Mouse (Mus musculus) regulatory T cell (primary cell): ENCODE results near the gene Dbf4.

Source experiments
- in situ Hi-C: fragments of 300-600 bp; cut with MboI, MseI; formaldehyde crosslinking; loops from one replicate; pipeline ENCODE4 v1.15.1; 2025; ENCODE audit warnings: high pct_unique_total_duplicates

The Dbf4 gene

DNA sequence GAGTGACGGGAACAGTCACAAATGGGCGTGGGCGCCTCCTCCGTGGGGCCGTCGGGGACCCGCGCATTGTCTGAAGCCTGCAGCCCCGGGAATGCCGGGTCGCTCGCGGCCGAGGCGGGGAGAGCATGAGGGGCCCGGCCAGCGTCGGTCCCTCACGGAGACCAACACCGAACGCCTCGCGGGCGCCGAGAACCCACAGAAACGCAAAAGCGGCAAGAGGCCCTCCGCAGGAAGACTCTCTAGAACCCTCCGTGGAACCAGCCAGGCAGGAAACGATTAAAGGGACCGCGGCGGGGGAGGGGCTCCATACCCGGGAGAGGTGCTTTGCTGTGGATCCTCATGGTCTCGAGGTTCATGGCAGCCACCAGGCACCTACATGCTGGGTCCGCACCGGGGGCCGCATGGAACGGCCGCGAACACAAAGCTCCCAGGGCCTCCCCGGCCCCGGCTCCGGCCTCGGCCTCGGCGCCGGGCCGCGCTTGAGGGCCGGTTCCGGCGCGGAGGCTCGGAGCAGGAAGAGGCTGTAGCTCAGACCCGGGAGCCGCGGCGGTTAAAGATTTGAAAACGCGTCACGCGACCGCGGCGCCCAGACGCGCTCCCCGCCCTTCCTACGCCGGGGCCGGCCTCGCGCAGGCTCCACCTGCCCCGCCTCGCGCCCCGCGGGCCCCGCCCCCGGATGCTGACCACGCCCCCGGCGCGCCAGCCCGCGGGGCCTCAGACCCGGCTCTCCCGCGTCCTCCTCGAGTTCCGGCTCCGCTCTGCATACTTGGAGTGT, at the start of gene Dbf4, which contains the start of gene Slc25a40:
Dbf4 (minus strand) TSS at position 560 of the 775 bp plus-strand sequence.
Slc25a40 (plus strand) TSS at position 694 of the 775 bp plus-strand sequence.
- in situ Hi-C loops = loop anchor here (25.0 kb wide), 1 partner anchor 715 kb away; no protein-coding TSS in a partner anchor

DNA sequence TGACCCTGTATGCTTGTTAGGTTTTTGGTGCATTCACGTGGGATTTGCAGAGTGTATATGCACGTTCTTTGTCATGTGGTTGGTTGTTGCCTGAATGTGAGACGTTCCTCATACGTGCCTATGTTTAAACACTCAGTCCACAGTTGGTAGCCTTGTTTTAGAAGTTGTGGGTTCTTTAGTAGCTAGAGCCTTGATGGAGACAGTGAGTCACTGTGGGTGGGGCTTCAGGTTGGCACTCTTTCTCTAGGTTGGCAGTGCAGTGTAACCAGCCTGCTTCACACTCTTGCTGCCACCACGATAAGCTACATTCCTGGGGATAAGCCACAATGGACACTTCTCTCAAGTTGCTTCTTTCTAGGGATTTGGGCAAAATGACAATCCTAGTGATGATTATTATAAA, 34.0 kb upstream of the Dbf4 start:
- in situ Hi-C loops = no loop called here

DNA sequence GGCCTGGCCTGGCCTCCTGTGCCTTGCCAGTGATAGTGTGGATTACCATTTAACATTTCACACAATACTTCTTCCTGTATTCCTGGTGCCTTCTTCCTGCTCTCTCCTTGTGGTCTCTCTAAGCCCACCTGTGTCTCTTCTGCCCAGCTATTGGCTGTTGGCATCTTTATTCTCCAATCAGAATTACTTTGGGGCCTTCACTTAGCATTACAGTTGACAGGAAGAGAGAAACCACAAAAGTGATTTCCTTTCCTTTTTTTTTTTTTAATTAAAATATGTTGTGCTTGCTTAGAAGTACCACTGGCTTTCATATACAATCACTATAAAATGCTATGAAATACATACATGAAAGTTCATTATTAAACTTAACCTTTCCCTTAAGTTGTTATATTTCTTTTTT, 33.0 kb upstream of the Dbf4 start:
- in situ Hi-C loops = no loop called here

DNA sequence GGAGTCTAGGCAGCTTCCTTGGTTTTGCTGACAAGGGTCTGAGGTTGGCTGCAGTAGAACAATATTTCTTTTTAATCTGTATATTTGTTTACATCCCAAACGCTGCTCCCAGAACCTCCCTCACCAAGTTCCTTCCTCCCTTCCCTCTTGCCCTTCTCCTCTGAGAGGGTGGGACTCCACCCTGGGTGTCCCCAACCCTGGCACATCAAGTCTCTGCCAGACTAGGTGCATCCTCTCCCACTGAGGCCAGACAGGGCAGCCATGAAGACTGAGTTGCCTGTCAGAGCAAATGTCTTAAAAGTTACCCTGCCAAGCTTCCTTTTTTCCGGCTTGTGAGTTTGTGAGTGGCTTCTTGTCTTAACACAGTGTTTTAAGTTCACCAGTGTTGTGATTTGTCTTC, 16.6 kb upstream of the Dbf4 start:
- in situ Hi-C loops = no loop called here

DNA sequence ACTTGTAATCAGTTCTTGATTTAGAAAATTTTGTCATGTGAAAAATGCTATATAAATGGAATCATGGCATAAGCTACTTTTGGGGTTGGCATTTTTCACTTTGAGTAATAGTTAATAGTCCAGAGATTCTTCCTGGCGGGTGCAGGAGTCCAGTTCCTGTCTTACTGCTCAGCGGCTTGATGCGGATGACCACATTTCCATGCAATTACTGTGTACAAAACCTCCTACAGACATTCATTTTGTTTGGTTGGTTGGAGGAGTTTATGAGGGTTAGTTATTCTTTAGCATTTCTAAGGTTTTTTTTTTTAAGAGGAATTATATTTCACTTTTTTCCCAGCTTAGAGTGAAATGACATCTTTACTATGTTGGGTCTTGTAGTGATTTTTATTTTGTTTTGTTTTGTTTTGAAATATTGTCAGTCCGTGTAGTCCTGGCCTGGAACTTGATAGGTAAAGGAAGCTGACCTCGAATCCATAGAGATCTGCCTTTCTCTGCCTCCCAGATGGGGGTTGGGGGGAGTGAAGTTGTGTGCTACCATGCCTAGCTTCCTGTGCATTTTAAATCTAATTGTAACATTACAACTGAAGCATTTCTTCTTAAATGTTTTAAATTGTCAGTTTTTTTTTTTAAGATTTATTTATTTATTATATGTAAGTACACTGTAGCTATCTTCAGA, 15.1 kb upstream of the Dbf4 start:
- in situ Hi-C loops = no loop called here

DNA sequence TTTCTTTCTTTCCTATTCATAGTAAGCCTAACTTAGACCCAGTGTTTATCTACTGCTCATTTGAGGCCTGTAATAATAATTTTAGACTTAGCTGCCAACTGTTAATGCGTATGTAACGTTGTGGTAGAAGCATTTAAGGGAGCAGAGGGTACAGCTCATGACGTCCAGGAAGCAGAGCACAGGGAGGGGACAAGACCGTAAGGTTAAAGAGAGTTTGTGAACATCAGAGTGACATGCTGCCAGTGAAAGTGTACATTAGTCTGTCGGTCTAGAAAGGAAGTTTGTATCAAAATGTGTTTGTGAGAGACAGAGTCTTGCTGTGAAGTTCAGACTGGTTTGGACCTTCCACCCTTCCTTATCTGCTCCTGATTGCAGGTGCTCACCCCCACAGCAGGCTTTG, 3.4 kb upstream of the Dbf4 start:
- in situ Hi-C loops = no loop called here

DNA sequence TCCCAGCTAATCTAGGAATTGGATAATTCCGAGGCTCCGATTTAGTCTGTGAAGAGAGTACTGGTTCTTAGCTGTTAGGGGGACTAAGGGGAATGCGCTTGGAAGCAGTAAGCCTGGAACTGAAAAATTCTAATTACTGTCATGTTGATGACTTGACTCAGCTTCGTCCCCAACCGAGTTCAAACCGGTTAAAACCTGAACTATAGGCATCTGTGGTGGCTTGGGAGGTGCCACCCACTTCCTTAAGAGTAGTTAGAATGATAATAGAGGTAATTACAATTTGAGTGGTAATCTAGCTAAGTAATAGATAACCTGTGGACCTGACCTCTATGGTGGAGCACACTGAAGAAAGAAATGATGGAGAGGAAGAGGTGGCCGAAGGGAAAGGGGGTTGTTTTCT, 1.6 kb upstream of the Dbf4 start:
- in situ Hi-C loops = loop anchor here (25.0 kb wide), 1 partner anchor 713 kb away; no protein-coding TSS in a partner anchor

DNA sequence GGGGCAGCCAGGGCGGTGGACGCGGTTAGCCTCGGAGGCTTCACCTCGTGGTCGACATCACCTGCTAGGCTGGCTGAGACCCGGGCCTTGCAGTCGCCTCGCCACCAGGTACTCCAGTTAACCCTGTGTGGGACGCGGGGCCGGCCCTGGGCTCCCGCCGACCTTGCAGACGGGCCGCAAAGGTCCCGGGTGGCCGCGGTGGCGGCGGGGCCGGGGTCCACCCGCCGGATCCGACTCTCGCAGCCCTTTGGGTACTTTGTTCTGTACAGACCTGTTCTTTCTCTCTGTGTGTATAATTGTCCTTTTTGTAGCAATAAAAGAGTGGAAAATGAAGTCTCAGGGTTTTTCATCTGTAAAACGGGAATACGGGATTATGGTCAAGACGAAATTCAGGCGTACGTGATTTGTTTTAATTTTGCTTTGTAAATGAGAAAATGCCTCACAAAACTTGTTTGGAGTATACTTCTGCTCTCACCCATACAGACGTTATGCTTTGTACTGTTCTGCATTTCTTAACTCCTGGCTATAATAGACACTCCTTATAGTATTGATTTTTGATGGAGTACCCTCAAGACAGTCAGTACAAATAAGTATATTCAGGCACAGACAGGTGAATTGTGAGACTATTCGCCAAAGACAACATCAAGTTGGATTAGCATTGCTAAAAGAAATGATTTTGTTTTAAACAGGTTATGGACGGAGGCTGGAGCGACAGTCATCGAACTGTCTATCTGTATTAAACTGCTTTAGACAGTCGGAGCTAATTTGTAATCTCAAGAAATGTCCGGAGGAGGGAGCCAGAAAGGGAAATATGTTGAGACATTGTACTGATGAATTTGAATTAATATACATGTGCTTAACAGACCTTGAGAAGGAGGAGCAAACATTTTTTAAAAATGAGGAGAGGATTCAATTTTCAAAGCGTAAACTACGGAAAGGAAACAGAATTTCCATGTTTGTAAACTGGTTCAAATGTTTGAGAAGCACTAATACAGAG, 714 bp upstream of the Dbf4 start:
- in situ Hi-C loops = loop anchor here (25.0 kb wide), 1 partner anchor 714 kb away; no protein-coding TSS in a partner anchor

DNA sequence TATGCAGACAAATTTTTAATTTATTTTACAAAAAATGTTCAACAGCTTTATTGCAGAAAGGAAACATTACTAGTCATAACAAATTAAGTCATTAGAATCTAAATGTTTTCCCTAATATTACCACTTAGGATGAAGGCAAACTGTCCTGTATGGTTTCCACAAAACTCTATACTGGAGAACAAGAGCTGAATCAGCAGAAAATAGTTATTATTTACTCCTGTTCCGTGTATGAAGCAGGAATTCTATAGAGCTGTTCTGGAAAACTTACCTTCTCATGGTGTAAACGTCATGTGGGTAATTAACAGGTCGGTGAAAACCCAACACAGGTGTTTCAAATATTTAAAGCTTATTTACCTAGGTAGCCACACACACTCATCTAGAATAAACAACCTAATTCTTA, 1.1 kb downstream of the Dbf4 start:
- in situ Hi-C loops = loop anchor here (25.0 kb wide), 1 partner anchor 716 kb away; no protein-coding TSS in a partner anchor

DNA sequence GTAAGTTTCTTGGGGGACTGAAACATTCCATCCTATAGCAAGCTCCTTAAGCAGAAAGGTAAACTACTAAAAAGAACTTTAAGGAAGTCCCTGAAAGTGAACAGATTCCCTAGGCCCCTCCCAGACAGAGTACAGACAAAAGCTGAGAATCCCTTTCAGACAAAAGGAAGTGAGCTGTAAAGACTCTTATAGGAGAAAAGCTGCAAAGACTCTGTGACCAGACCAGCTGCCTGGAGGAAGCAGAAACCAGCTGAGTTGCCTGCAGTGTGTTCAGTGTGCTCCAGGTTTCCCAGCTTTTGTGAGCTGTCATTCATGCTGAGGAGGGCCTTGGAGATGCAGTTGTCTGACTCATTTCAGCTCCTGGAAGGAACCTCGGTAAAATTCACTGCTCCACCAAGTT, 5.1 kb downstream of the Dbf4 start:
- in situ Hi-C loops = loop anchor here (10.0 to 25.0 kb wide), 2 partner anchors 363 to 720 kb away; no protein-coding TSS in a partner anchor

DNA sequence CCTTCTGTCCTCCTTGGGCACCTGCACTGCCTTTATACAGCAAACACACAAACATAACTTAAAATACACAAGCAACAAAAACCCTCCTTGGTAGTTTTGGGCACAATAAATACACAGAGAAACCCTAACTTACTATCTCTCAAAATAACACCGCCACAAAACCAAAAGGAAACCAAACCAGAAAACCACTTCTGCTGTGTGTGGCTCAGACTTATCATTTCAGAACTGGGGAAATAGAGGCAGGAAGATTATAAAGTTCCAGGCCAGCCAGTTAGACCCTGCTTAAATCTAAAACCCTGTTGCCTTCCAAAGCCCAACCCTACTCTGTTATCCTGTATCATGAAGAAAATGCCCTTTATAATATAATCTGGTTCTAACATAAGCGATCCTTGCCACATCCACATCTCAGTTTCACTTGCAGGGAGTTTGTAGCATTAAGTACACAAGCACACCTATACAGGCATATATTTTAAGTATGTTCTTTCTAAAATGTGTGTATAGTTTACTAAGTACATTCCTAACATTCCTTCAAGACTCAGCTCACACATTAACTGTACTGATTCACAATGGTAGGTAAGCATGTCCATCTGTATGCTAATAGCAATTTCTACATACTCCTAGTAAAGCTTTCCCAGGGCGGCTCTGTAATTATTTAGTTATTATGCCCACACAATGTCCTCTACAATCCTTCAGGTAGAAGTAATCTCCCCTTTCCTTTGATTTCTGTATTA, 5.7 kb downstream of the Dbf4 start:
- in situ Hi-C loops = loop anchor here (10.0 to 25.0 kb wide), 2 partner anchors 362 to 720 kb away; no protein-coding TSS in a partner anchor

DNA sequence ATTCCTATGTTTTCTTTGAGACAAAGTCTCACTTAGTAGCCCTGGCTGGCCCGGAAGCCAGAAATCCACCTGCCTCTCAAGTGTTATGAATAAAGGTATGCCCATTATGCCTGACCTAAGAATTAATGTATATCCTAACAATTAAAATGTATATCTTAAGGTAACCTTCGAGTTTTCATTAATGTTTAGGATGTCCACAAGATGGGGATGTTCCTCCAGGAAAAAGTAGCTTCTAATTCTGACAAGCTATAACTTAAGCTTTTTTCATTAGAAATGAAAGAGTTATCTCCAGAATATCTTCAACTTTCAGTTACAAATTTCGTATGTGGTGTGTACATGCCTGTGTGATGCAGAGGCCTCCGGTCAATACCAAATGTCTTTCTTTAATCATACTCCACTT, 13.8 kb downstream of the Dbf4 start:
- in situ Hi-C loops = loop anchor here (25.0 kb wide), 1 partner anchor 729 kb away; no protein-coding TSS in a partner anchor

DNA sequence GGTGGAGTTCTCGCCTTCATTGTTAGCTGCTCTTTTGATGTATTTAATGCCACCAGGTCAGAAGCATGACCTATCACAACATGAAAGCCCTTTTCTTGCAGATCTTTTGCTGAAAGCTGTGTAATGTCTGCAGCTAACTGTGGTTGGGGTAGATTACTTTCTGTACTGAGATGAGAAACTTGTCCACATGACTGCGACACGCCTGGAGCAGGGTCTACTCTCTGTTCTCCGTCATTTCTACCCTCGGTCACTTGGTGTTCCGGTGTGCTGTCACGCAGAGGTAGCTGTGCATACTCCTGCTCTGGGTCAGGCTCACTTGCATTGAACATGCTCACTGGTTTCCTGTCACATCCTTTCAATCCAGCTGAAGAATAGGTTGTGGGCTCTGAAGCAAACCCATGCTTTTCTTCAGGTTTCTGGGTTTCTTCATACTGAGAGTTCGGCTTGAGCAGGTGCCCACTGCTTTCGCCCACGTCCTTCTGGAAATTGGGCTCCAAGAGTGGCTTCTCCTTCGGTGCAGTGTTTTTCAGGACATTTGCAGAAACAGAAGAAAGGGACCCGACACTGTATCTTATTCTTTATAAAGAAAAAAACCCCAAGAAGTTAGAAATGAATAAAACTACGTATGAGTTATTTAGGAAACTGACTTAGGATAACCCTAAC, 24.8 kb downstream of the Dbf4 start:
- in situ Hi-C loops = no loop called here

DNA sequence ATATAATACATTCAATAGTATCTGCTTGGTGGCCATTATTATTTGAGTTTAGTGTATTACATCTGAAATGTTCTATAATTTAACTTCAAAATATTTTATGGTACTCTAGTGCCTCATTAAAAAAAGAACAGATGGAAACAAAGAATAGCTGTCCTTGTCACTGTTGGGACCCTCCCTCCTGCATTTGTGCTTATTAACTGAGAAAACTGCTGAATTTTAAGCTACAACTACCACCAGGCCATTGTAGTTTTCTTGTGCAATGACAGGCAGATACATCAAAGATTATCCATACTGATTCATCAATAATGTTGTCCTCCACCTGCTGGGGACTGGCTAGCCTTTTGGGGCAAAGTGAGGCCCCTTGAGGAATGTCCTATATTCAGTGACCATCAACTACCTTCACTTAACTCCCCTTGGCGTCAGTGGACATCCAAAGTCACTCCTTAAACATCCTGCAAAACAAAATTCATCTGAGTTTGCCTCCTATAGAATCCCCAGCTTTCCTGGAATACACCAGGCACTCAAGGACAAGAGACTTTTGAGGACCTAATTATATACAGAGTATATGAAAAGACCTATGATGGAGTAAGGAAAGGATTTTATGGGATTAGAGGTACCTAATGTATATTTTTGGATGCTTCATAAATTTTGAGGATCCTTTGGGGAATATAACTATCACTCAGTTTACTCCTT, 28.5 kb downstream of the Dbf4 start:
- in situ Hi-C loops = no loop called here

DNA sequence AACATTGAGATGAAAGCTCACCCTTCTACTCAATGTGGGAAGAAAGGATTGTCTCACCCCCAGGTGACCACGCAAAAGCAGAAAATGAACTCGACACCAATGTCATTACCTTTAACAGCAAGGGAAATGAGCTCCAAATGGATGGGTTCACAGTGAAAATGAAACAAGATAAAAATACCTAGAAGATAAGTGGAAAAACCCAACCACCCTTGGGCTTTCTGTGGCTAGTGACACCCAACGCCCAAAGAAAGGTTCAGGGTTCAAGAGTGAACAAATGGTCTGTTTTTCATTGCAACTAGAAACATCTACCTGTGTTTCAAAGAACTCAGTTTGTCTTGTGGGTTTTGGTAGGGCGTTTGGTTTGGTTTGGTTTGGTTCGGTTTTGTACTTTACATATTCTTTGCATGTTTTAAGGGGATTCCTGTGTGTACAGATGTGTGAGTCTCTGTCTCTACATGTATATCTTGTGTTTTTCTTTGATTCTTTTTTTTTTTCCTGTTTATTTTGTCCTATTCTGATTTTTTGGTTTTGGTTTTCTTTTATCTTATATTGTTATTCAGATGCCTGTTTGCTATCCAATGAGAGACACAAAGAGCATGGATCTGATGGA, 48.1 kb downstream of the Dbf4 start:
- in situ Hi-C loops = no loop called here

DNA sequence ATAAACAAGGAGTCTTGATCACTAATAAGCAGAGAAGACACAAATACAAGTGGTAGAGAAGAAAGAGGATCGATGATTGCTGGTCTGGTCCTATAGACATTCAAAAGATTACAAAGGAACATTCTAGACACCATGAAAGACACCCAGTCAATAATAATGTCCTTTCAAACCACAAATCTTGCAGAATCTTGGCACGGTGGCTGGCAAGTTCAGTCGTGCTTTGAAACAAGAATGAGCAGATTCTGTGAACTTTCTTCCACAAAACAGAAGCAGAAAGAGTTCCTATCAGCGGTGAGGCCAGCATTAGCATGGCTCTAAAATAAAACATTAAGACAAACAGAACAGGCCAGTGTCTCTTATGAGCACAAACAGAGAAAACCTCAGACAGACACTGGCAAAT, 49.1 kb downstream of the Dbf4 start:
- in situ Hi-C loops = no loop called here

DNA sequence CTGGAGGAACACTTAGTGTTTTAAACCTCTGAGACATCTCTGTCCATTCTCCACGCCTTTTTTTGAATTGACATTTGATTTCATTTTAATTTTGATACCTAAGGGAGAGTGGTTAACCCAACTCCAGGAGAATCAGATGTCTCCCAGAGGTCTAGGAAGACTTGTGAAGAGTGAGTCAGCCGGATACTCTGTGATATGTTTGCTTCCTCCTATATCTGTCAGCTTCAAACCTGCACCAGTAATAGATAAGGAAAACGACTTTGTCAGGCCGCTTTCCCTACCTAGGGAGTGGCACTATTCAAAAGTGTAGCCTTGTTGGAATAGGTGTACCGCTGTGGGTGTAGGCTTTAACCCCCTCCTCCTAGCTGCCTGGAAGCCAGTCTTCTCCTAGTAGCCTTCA, 53.7 kb downstream of the Dbf4 start:
- in situ Hi-C loops = no loop called here

DNA sequence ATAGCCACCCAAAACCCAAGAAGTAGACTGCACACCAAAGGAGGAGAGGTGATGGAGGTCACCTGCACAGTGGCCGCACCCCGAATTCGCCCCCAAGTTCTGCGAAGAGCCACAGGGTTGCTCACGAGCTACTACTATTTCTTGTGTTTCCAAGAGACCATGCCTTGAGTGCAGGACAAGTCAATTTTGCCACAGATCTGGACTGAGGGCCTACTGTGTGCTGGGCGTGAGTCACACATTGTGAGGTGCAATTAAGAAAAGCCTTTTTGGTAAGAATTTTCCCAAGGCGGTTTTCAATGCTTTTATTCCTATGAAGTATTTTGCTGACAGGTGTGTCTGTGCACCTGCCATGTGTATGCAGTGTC, 54.2 kb downstream of the Dbf4 start:
- in situ Hi-C loops = no loop called here

DNA sequence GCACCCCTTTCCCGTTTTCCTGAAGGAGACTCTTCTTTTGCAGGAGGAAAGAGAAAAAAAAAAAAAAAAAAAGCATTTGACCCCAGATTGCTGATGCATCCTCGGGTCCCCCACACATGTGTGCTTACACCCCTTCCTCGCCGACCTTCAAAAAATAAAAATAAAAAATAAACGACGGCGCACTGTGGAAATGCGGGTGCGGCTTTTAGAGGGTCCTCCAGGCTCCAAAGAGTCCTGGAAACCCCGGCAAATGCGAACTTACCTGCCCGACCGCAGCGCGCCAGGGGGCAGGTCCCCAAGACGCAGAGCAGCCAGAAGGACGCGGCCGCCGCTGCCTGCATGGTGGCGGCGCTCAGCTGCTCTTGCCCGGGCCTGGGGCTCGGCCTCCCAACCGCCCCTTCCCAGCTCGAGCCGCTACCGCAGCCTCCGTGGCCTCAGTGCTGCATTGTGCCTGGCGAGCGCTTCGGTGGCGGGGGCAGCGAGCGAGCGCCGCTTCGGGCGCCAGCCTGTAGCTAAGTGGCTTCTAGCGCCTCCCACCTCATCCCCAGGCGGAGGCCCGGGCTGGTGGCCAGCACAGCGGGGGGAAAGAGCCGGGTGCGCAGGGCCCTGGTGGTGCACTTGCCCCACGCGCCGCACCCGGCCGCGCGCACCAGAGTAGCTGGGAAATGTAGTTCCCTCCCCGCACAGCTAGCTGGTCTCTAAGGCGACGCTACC, 54.7 kb downstream of the Dbf4 start, which contains the start of gene Adam22:
Adam22 (minus strand) TSS at position 547 of the 714 bp plus-strand sequence.
- in situ Hi-C loops = no loop called here
